Mouse (Mus musculus) testis, postnatal 10 days (tissue): ENCODE data around the gene Gm20852.
"Not testable (repeated sequence)": the region's sequence is repeated elsewhere in the genome, so short reads cannot be mapped to it uniquely, and the experiment has no call there.

Source experiments
- DNase-seq: peaks from one replicate; pipeline ENCODE4 v3.0.0; 2021; ENCODE audit warnings: low spot score

Gm20852 gene

GRCm38 (mm10) chrY:66742023-66742422 is at the start of gene Gm20852:
Gene Gm20852 (minus strand): TSS chrY:66742123.
- DNase-seq, result not testable (repeated sequence)
